Mouse (Mus musculus) R1 (cell line): ENCODE measurements at regions not wholly inside any gene's neighbourhood (a gene's known extent, or its start where the extent isn't known, plus 50 kb on each side); places are given as distances from the start of the nearest gene placed in this dataset.

Experiments used
- DNase-seq: peaks from one replicate; pipeline ENCODE4 v3.0.0-alpha.2; 2018; ENCODE audit warnings: low read depth, low spot score

DNA sequence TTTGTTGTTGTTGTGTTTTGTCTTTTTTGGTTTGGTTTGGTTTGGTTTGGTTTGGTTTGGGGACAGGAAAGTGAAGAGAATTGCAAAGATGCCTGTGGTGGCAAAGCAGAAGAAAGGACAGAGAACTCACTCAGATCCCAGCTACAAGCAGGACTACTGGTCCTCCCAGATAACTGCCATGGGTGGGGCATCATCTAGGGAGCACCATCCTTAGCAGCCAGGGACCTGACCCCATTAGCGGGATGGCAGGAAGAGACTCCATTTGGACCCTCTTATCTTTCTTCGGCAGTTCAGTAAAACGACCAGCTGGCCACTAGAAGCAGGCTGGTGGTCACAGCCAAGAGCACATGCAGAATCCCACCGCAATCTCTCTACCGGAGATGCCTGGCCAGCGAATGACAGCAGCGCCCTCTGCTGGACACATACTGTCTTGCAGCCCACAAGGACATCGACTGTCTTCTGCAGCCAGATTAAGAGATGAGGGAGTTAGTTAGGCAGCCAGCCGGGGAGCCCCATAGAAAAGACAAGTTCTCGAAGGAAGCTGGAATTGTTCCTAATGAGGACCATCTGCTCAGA is 119.8 kb downstream of the Gm9195 start:
- peak; percentile 77 for DNase-seq

- DNase-seq, result no peak
These were observed 130.7 kb downstream of the Gm9195 start for GRCm38 (mm10) chr14:72360829-72361520.

- no peak for DNase-seq
These were observed 131.5 kb downstream of the Gm9195 start for GRCm38 (mm10) chr14:72360181-72360580.

DNA sequence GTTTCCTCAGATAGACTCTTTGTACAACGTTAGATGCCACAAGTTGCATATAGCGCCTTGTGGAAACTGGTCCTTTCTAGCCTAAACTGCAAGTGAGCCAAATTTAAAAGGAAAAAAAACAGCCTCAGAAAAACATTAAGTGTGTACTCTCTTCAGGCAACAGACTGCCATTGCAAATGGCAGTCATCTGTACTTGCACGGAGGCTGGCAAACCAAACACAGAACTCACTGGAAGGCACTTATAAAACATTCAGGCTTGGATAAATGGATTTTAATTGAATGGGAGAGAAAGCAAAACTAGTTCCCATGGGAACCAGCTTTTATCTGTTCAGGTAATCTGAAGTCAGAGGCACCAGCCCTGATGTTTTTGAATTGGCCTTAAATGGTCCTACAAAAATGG is 133.7 kb downstream of the Gm9195 start:
- DNase-seq, result no peak

GRCm38 (mm10) chr14:72342181-72342580 is 149.5 kb downstream of the Gm9195 start:
- no peak for DNase-seq

DNA sequence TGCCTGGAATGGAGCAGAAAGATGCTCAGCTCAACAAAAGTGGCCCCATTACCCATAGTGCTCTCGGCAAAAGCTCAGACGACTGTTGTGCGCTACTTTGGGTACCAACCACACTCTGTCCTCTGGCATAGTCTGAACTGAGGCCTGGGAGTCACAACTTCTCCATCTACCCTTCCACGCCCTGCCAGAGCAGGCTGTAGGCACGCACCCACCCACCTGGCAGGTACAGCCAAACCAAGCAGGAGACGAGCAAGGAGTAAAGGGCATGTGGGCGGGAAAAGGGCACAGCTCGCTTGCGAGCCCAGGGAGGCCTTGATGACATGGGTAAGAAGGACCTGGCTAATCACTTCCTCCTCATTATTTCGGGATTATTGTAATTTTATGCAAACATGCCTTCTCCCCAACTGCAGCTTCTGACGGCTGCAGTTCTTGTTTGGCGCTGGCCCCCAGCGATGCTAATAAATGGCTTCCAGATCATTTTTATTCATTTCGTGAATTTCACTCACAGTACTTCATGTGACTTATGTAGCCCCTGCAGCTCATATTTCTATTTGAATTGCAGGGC is 150.0 kb downstream of the Gm9195 start:
- no peak for DNase-seq

- no peak for DNase-seq
These were observed 153.6 kb downstream of the Gm9195 start for GRCm38 (mm10) chr14:72338046-72338445.

DNA sequence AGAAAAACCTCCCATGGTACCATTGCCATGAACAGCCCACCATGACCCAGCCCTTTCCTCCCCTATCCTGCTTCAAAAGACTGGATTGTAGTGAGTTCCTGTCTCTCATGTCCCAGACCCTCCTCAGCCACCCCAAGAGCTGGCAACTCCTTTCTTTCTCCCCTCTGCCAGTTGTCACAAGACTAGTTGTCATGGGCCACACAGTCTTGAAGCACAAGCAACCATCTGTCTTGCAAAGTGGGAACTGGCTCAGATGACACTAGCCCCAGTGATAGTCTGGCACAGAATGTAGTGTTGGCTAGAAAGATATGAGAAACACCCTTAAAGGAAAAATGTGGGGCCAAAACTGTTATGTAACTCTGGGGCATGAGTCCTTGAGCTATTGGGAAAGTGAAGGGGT is 187.8 kb downstream of the Gm9195 start:
- DNase-seq, result no peak

- peak; percentile 68 for DNase-seq
These were observed 191.6 kb downstream of the Gm9195 start for GRCm38 (mm10) chr14:72300026-72300425.

DNA sequence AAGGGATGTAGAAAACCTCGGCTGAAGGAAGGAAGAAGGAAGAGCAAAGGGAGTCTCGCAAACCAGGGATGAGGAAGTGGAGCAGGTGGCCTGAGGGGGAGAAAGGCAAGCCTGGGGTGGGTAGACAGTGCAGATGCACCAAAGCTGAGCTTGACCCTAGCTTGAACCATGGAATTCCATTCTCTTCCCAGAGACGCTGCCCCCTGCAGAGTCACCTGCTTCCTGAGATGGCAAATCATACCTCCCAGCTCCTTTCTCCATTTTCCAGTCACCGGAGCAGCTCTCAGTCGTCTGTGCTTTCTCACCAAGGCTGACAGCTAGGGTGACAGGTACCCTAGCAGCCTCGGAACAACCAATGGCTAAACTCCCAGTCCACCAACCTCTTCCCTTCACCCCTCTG is 197.0 kb downstream of the Gm9195 start:
- DNase-seq, result peak; percentile 59

DNA sequence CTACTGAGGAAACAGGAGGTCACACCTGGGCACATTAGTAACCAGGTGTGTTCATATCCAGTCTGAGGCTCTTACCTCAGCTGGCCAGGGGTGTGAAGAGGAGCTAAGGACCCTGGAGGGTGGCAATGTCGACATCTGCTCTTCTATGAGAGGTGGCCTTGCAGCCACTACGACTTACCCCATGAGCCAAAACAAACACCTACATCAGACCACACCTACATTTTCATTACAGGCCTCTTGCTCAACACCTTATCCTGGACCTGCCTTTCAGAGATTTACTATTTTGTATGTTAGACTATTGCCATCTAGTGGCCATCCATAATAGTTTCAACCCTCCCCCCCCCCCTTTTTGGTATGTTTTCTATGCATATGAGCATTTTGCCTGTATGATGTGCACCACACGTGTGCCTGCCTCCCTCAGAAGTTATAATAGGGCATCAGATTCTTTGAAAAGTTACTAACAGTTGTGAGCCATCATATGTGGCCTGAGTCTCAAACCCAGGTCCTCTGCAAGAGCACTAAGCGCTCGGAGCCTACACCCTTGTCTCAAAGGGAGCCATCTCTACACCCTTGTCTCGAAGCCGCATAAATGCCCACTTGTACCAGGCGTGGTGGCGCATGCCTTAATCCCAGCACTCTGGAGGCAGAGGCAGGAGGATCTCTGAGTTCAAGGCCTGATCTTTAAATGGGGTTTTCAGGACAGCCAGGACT is 197.8 kb downstream of the Gm9195 start:
- peak; percentile 58 for DNase-seq

- DNase-seq, result no peak
These were observed 198.9 kb downstream of the Gm9195 start for GRCm38 (mm10) chr14:72292656-72293299.

- DNase-seq, result no peak
These were observed 214.3 kb downstream of the Gm9195 start for GRCm38 (mm10) chr14:72277309-72277708.

GRCm38 (mm10) chr14:72259255-72259654 is 232.4 kb downstream of the Gm9195 start:
- no peak for DNase-seq

DNA sequence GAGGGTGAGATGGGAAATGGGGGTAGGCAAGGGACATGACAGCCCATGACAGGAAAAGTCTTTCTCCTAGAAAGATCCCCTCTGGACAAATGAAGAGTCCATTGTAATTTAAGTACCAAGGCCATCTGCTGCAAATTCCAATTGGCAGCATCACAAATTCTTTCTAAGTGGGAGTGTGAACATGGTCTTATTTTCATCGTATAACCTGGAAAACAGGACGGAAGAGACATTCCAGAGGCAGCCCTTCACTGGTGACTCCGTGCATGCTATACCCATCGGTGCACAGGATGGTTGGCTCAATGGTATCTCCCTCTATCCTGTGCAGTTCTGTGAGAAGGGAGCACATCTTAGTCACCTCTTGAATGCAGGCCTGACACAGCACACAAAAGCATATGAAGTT is 249.8 kb downstream of the Gm9195 start:
- no peak for DNase-seq

DNA sequence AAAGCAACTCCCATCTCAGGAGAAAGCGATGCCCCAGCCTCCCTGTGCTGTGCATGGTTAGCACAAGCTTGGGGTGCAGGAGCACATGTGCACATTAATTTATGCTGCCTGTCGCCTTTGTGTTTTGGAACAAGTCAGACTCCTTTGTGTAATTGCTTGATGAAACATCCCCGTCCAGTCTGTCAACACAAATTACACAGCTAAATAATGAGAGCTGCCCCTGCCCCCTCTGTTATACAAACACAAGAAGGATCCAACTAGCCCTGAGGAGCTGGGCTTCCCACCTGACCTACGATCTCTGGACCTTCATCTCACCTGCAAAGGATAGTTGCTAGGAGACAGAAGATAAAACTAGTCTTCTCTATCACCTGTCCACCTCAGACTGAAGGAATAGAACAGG is 251.4 kb downstream of the Gm9195 start:
- no peak for DNase-seq

GRCm38 (mm10) chr14:72238344-72238743 is 253.3 kb downstream of the Gm9195 start:
- no peak for DNase-seq

- no peak for DNase-seq
These were observed 257.2 kb downstream of the Gm9195 start for GRCm38 (mm10) chr14:72234234-72235075.

DNA sequence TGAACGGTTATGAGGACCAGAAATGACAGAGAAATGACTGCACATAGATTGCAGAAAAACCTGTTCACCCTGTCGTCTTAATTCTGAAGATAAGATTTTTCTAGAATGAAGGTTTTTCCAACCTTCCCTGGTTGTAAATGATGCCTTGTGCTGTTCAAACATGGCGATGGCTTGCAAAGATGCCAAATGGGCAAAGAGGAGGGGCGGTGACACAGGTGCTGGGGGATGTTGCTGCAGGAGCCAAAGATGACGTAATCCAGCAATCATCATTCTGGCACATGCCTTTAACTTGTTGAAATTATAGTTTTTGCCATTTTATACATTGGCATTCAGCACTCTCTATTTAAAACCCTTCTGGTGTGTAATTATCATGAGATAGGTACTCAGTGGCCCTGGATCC is 263.8 kb downstream of the Gm9195 start:
- no peak for DNase-seq

- DNase-seq, result no peak
These were observed 264.2 kb downstream of the Gm9195 start for GRCm38 (mm10) chr14:72227441-72227840.

DNA sequence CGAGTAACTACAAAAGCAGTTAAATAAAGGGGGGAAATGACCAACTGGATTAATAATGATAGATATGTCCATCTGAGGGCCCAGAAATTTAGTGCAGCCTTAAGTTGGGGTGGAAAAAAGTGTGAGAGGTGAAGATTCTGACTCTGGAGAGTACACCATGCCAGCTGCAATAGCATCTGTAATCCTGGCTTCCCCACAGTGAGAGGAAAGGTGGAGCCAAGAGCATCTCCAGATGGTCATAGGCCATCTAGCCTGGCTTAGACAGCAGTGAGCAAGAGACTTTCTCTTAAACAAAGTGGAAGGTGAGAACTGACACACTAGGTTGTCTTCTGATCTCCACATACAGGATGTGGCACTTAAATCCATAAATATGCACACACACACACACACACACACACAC is 264.7 kb downstream of the Gm9195 start:
- DNase-seq, result no peak
